Mouse (Mus musculus) G1E (cell line): ENCODE data around the gene Ttll3. TPM values are rescaled to one million over a fixed set of nuclear protein-coding genes. Genes with fewer than 3 reads are reported as not detected.
A peak's percentile ranks its signal among the peaks of the same experiment; 100 is the strongest.

Experiments used
- ATAC-seq: 2 replicates; pipeline ENCODE4 v1.8.0; 2016; ENCODE audit warnings: mild to moderate bottlenecking; ENCODE audit not compliant: insufficient number of reproducible peaks, poor library complexity, low FRiP score, severe bottlenecking; ENCODE audit errors: extremely low read depth
- DNase-seq: peaks from one replicate; pipeline ENCODE4 v3.0.0; 2012; ENCODE audit warnings: low spot score
- H3K27me3 ChIP-seq: 2 replicates; pipeline ENCODE4 v1.6.1; 2012; ENCODE audit warnings: mild to moderate bottlenecking, low read length, inconsistent platforms; ENCODE audit not compliant: insufficient read depth
- H3K36me3 ChIP-seq: replicated peaks from 2 replicates; pipeline ENCODE3; 2012; ENCODE audit warnings: mild to moderate bottlenecking, inconsistent platforms
- H3K4me1 ChIP-seq: 2 replicates; pipeline ENCODE4 v1.6.1; 2012; ENCODE audit warnings: low read depth, low read length, inconsistent platforms, mixed read lengths; ENCODE audit not compliant: insufficient read depth
- H3K4me3 ChIP-seq: 2 replicates; pipeline ENCODE4 v1.5.1; 2012; ENCODE audit warnings: low read depth, mild to moderate bottlenecking, inconsistent platforms, low read length, moderate library complexity, mixed read lengths
- H3K9me3 ChIP-seq: replicated peaks from 2 replicates; pipeline ENCODE4 v1.6.1; 2012; ENCODE audit warnings: inconsistent platforms
- CTCF ChIP-seq: IDR thresholded peaks from 2 replicates; pipeline ENCODE4 v1.5.1; 2012; ENCODE audit warnings: low read depth, low read length, inconsistent platforms, mixed read lengths
- GATA1 ChIP-seq: IDR thresholded peaks from 2 replicates; pipeline ENCODE4 v1.6.1; 2012; ENCODE audit warnings: borderline replicate concordance, low read length, inconsistent platforms, mixed read lengths
- GATA2 ChIP-seq: IDR thresholded peaks from 2 replicates; pipeline ENCODE4 v1.6.1; 2012; ENCODE audit warnings: low read depth, low read length, inconsistent platforms, borderline replicate concordance
- POLR2AphosphoS5 ChIP-seq: IDR thresholded peaks from 2 replicates; pipeline ENCODE4 v1.6.1; 2012; ENCODE audit warnings: low read depth, low read length, inconsistent platforms; ENCODE audit not compliant: insufficient replicate concordance
- TAL1 ChIP-seq: conservative IDR thresholded peaks from 2 replicates; pipeline ENCODE4 v1.6.1; 2012; ENCODE audit warnings: low read depth, low read length, inconsistent platforms, mixed read lengths
- polyA plus RNA-seq: library from polyadenylated mRNA; stranded (reverse); fragments of >175 nt; gene quantifications from 2 replicates; pipeline ENCODE4 v1.2.3, GENCODE M21; 2012
- total RNA-seq, 2 experiments: library from RNA; stranded (forward) in 1 of 2; stranded (reverse) in 1 of 2; fragments of 200-1000 nt in 1 of 2; fragments of >200 nt in 1 of 2; fragmentation: Nextera tagmentation in 1 of 2; gene quantifications; 2 replicates each; pipeline ENCODE4 v1.2.3; 2014 to 2017

The Ttll3 gene
- total and polyA plus RNA-seq, 3 experiments = 15.1 to 47.6 (median 20.5) TPM

GRCm38 (mm10) chr6:113394811-113395210 lies 5.8 kb downstream of the Ttll3 start:
- TF ChIP-seq TAL1 (no peak), GATA1 (no peak), GATA2 (no peak), POLR2AphosphoS5 (no peak)
- H3K9me3 ChIP-seq = peaks cover 6% of the 10 kb centered on the region
- peaks cover 100% of the 10 kb centered on the region for H3K36me3 ChIP-seq
- H3K4me3 ChIP-seq = no peak overlapping the region
- H3K27me3 ChIP-seq = no peaks in the 10 kb centered on the region
- no peak for ATAC-seq
- H3K4me1 ChIP-seq = no peaks in the 10 kb centered on the region; the same call in 1 of the 2 replicates
- DNase-seq = no peak

GRCm38 (mm10) chr6:113395501-113395900 lies 6.4 kb downstream of the Ttll3 start:
- TF ChIP-seq GATA1 (no peak), GATA2 (no peak), TAL1 (no peak), POLR2AphosphoS5 (no peak), CTCF (no peak)
- Histone ChIP-seq H3K9me3 (peaks cover 6% of the 10 kb centered on the region), H3K36me3 (peaks cover 100% of the 10 kb centered on the region), H3K4me3 (no peak overlapping the region), H3K4me1 (no peaks in the 10 kb centered on the region; the same call in 1 of the 2 replicates), H3K27me3 (no peaks in the 10 kb centered on the region)
- ATAC-seq (no peak), DNase-seq (no peak)

GRCm38 (mm10) chr6:113396270-113397030 lies 7.4 kb downstream of the Ttll3 start:
- no peak for ATAC-seq
- Histone ChIP-seq H3K9me3 (peaks cover 6% of the 10 kb centered on the region), H3K4me1 (no peaks in the 10 kb centered on the region; the same call in 1 of the 2 replicates), H3K36me3 (peaks cover 100% of the 10 kb centered on the region), H3K4me3 (no peak overlapping the region), H3K27me3 (no peaks in the 10 kb centered on the region)
- no peak for DNase-seq
- TF ChIP-seq POLR2AphosphoS5 (no peak), GATA2 (no peak), CTCF (no peak), GATA1 (no peak), TAL1 (no peak)

GRCm38 (mm10) chr6:113402094-113402493 lies 13.0 kb downstream of the Ttll3 start:
- Histone ChIP-seq H3K4me3 (no peak overlapping the region), H3K36me3 (peaks cover 99% of the 10 kb centered on the region), H3K4me1 (no peaks in the 10 kb centered on the region; the same call in 1 of the 2 replicates), H3K27me3 (no peaks in the 10 kb centered on the region), H3K9me3 (no peaks in the 10 kb centered on the region)
- TF ChIP-seq CTCF (no peak), GATA2 (no peak), GATA1 (no peak), POLR2AphosphoS5 (no peak), TAL1 (no peak)
- ATAC-seq = no peak
- no peak for DNase-seq

GRCm38 (mm10) chr6:113404649-113405448 lies 15.8 kb downstream of the Ttll3 start:
- ATAC-seq (no peak), DNase-seq (no peak)
- Histone ChIP-seq H3K4me1 (no peaks in the 10 kb centered on the region; the same call in 1 of the 2 replicates), H3K36me3 (peaks cover 97% of the 10 kb centered on the region), H3K4me3 (no peak overlapping the region), H3K9me3 (no peaks in the 10 kb centered on the region), H3K27me3 (no peaks in the 10 kb centered on the region)
- no peak for TF ChIP-seq TAL1
- TF ChIP-seq GATA2 = no peak
- TF ChIP-seq CTCF = no peak
- TF ChIP-seq GATA1 = no peak
- no peak for TF ChIP-seq POLR2AphosphoS5

- Histone ChIP-seq H3K27me3 (no peaks in the 10 kb centered on the region), H3K9me3 (no peaks in the 10 kb centered on the region), H3K36me3 (peaks cover 97% of the 10 kb centered on the region), H3K4me1 (no peaks in the 10 kb centered on the region; the same call in 1 of the 2 replicates), H3K4me3 (no peak overlapping the region)
- ATAC-seq (no peak), DNase-seq (no peak)
- TF ChIP-seq TAL1 (no peak), CTCF (no peak), POLR2AphosphoS5 (no peak), GATA1 (no peak), GATA2 (no peak)
Observed at GRCm38 (mm10) chr6:113405483-113405882, 16.4 kb downstream of the Ttll3 start.

- Histone ChIP-seq H3K4me3 (no peak overlapping the region), H3K27me3 (no peaks in the 10 kb centered on the region), H3K9me3 (no peaks in the 10 kb centered on the region), H3K36me3 (peaks cover 96% of the 10 kb centered on the region), H3K4me1 (no peaks in the 10 kb centered on the region)
- TF ChIP-seq POLR2AphosphoS5 (no peak), CTCF (peak; percentile 27; the same call in 1 of the 2 replicates)
- ATAC-seq (no peak), DNase-seq (no peak)
Observed at GRCm38 (mm10) chr6:113406683-113407082, 17.6 kb downstream of the Ttll3 start.
